Mouse (Mus musculus): ENCODE results near the gene Pou6f1. TPM values are rescaled to one million over a fixed set of nuclear protein-coding genes. Genes with fewer than 3 reads are reported as not detected.
"Not testable (repeated sequence)": the region's sequence is repeated elsewhere in the genome, so short reads cannot be mapped to it uniquely, and the experiment has no call there.

Pou6f1 gene
- polyA plus RNA-seq, 1 experiment from 2014 or later, result 4.7 TPM

GRCm38 (mm10) chr15:100573946-100574345 is 25.8 kb downstream of the Pou6f1 start:
- no peak overlapping the region for H3K4me3 ChIP-seq (replicated peaks)
- WGBS, result 27% methylated on average over 6 of the region's 6 CpGs
- no peak overlapping the region for H3K9ac ChIP-seq
- peak; percentile 35; the same call in 1 of the 2 replicates for ATAC-seq (ENCODE audit: insufficient read depth, low FRiP score, low read depth)
- no peaks in the 10 kb centered on the region for H3K9me3 ChIP-seq
- H3K4me1 ChIP-seq, result peaks cover 6% of the 10 kb centered on the region; the same call in 1 of the 2 replicates
- no peak overlapping the region for H3K4me2 ChIP-seq
- no peaks in the 10 kb centered on the region for H3K36me3 ChIP-seq
- no peaks in the 10 kb centered on the region for H3K27me3 ChIP-seq (replicated peaks)
- H3K27ac ChIP-seq, result no peak overlapping the region

- Histone ChIP-seq H3K9me3 (no peaks in the 10 kb centered on the region), H3K27me3 (replicated peaks) (no peaks in the 10 kb centered on the region), H3K4me1 (peaks cover 6% of the 10 kb centered on the region; the same call in 1 of the 2 replicates), H3K4me2 (no peak overlapping the region), H3K9ac (no peak overlapping the region), H3K27ac (no peak overlapping the region), H3K36me3 (no peaks in the 10 kb centered on the region), H3K4me3 (replicated peaks) (no peak overlapping the region)
- 77% methylated on average over 3 of the region's 3 CpGs for WGBS
- no peak for ATAC-seq (ENCODE audit: insufficient read depth, low FRiP score, low read depth)
Measured at GRCm38 (mm10) chr15:100569239-100569638, 30.5 kb downstream of the Pou6f1 start.

- no peaks in the 10 kb centered on the region for H3K36me3 ChIP-seq
- no peaks in the 10 kb centered on the region for H3K4me1 ChIP-seq
- no peak overlapping the region for H3K9ac ChIP-seq
- no peak for ATAC-seq (ENCODE audit: insufficient read depth, low FRiP score, low read depth)
- H3K4me2 ChIP-seq, result no peak overlapping the region
- H3K27ac ChIP-seq, result no peak overlapping the region
- H3K27me3 ChIP-seq (replicated peaks), result no peaks in the 10 kb centered on the region
- 58% methylated on average over 2 of the region's 2 CpGs for WGBS
- H3K9me3 ChIP-seq, result no peaks in the 10 kb centered on the region
- H3K4me3 ChIP-seq (replicated peaks), result no peak overlapping the region
Measured at GRCm38 (mm10) chr15:100566531-100566930, 33.3 kb downstream of the Pou6f1 start.

- Histone ChIP-seq H3K9me3 (no peaks in the 10 kb centered on the region), H3K36me3 (no peaks in the 10 kb centered on the region), H3K27me3 (replicated peaks) (no peaks in the 10 kb centered on the region), H3K9ac (no peak overlapping the region), H3K4me3 (replicated peaks) (no peak overlapping the region), H3K4me2 (no peak overlapping the region), H3K27ac (no peak overlapping the region), H3K4me1 (no peaks in the 10 kb centered on the region)
- ATAC-seq (ENCODE audit: insufficient read depth, low FRiP score, low read depth), result no peak; the same call in 1 of the 2 replicates
- WGBS, result 71% methylated on average over 5 of the region's 5 CpGs
Measured at GRCm38 (mm10) chr15:100557705-100558433, 41.9 kb downstream of the Pou6f1 start.

GRCm38 (mm10) chr15:100556378-100556777 is 43.4 kb downstream of the Pou6f1 start:
- no peak overlapping the region for H3K27ac ChIP-seq
- H3K9ac ChIP-seq, result no peak overlapping the region
- no peak for ATAC-seq (ENCODE audit: insufficient read depth, low FRiP score, low read depth)
- no peaks in the 10 kb centered on the region for H3K4me1 ChIP-seq
- H3K9me3 ChIP-seq, result no peaks in the 10 kb centered on the region
- H3K4me2 ChIP-seq, result no peak overlapping the region
- H3K27me3 ChIP-seq (replicated peaks), result no peaks in the 10 kb centered on the region
- WGBS, result 78% methylated on average over 9 of the region's 9 CpGs
- no peaks in the 10 kb centered on the region for H3K36me3 ChIP-seq
- H3K4me3 ChIP-seq (replicated peaks), result no peak overlapping the region

GRCm38 (mm10) chr15:100555965-100556364 is 43.8 kb downstream of the Pou6f1 start:
- no peaks in the 10 kb centered on the region for H3K27me3 ChIP-seq (replicated peaks)
- H3K36me3 ChIP-seq, result no peaks in the 10 kb centered on the region
- H3K9me3 ChIP-seq, result no peaks in the 10 kb centered on the region
- WGBS, result 76% methylated on average over 5 of the region's 5 CpGs
- no peak overlapping the region for H3K9ac ChIP-seq
- no peak overlapping the region for H3K27ac ChIP-seq
- H3K4me1 ChIP-seq, result 0 out of 2 replicates have a peak, but pooled peaks cover 2% of the 10 kb centered on the region
- H3K4me3 ChIP-seq (replicated peaks), result no peak overlapping the region
- H3K4me2 ChIP-seq, result no peak overlapping the region
- ATAC-seq (ENCODE audit: insufficient read depth, low FRiP score, low read depth), result no peak

DNA sequence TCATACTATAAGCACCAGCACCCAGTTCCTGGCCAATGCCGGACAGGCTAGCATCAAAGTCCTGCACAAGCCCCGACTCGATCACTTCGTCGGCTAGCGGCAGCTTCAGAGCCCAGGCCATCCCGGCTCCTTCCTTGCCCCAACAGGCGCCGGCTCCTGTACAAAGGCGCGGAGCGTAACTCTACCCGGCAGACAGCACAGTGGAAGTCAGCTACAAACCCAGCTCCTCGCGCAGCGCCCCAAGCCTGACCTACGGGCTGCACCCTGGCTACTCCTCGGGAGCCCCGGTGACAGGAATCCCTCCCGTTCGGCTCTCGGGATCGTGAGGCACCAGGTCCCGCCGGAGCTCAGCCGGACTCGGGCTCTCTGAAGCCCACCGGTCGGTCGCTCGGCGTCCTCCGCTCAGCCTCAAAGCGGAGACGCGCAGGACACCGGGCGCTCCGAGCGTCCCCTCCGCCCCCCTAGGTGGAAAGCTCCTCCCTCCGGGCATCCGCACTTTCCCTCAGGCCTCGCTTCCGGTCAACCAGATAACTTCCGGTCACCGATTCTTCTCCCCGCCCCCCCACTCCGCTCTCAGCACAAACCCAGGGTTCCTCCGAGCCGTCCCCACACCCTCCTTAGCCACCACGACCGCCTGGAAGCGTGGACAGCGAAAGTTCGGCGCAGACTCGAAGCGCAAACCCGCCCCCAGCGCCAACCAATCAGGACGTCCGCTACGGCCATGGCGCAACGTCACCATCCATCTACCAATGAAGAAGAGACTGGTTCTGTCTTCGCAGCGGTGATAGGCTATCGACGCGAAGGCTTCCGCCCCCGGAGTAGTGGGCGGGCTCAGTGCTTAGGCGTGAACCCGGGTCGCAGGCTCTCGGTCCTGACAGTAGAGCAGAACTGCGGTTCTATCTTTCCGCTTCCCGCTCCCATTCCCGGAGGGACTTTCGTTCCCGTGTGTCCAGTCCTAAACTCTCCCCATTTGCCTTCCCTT is 48.2 kb downstream of the Pou6f1 start, which contains the start of gene Tfcp2:
TSS of gene Tfcp2 (minus strand) at position 683 of the 982 bp plus-strand sequence.
- Histone ChIP-seq H3K36me3 (0 out of 2 replicates have a peak, but pooled peaks cover 6% of the 10 kb centered on the region), H3K9ac (peak within 1 kb of the TSS; percentile 88), H3K4me1 (peaks cover 9% of the 10 kb centered on the region; the same call in 1 of the 2 replicates), H3K9me3 (no peaks in the 10 kb centered on the region), H3K27ac (peak within 1 kb of the TSS; percentile 93), H3K4me3 (replicated peaks) (peak within 1 kb of the TSS; percentile 85), H3K4me2 (peak within 1 kb of the TSS; percentile 86), H3K27me3 (replicated peaks) (no peaks in the 10 kb centered on the region)
- ATAC-seq (ENCODE audit: insufficient read depth, low FRiP score, low read depth), result peak; percentile 99
- under 1% methylated on average over 82 of the region's 84 CpGs for WGBS

GRCm38 (mm10) chr15:100550280-100550679 is 49.5 kb downstream of the Pou6f1 start:
- no peaks in the 10 kb centered on the region for H3K27me3 ChIP-seq (replicated peaks)
- H3K27ac ChIP-seq, result no peak overlapping the region
- peak overlapping the region; percentile 86; the same call in 1 of the 2 replicates for H3K4me2 ChIP-seq
- H3K9me3 ChIP-seq, result no peaks in the 10 kb centered on the region
- H3K9ac ChIP-seq, result no peak overlapping the region
- WGBS, result 91% methylated on average over 4 of the region's 4 CpGs
- peak overlapping the region; percentile 85; the same call in 1 of the 2 replicates for H3K4me3 ChIP-seq (replicated peaks)
- 0 out of 2 replicates have a peak, but pooled peaks cover 6% of the 10 kb centered on the region for H3K36me3 ChIP-seq
- H3K4me1 ChIP-seq, result peaks cover 9% of the 10 kb centered on the region; the same call in 1 of the 2 replicates
- ATAC-seq (ENCODE audit: insufficient read depth, low FRiP score, low read depth), result no peak

GRCm38 (mm10) chr15:100543651-100544030 is 56.1 kb downstream of the Pou6f1 start:
- H3K27ac ChIP-seq; H3K9me3 ChIP-seq; H3K4me1 ChIP-seq; H3K36me3 ChIP-seq; ATAC-seq (ENCODE audit: insufficient read depth, low FRiP score, low read depth); H3K4me2 ChIP-seq; H3K4me3 ChIP-seq (replicated peaks); H3K27me3 ChIP-seq (replicated peaks); H3K9ac ChIP-seq: not testable (repeated sequence)
- 98% methylated on average over 14 of the region's 14 CpGs for WGBS

DNA sequence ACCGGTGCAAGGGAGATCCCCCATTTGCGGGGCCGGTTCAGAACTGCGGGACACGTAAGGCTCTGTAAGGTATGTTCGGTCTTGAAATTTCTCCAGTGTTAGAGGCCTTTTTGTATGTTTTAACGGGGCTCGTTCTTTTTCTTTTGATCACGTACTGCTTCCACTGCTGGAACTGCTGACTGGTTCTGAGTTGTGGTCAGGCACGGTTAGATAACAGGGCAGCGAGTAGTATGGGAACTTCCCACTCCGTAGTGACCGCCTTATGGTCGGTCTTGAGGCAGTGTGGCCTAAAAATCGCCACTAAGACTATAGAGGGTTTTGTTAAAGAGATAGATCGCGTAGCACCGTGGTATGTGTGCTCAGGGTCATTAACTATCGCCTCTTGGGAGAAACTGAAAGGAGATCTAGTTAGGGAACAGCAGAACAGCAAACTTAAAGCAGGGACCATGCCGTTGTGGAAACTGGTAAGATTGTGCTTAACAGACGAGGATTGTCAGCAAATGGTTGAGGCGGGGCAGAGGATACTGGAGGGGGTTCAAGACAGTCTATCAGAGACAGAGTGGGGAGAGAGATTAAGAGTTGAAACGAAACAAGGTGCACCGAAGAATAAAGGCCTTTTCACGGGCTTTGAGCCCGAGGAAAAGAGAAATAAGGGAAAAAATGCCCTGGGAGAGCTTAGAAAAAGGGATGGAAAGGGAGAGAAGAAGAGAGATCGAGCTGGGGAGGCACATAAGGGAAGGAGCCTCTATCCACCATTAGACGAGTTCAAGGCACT is 56.7 kb downstream of the Pou6f1 start:
- not testable (repeated sequence) for H3K4me2 ChIP-seq; H3K27ac ChIP-seq; H3K4me1 ChIP-seq; H3K27me3 ChIP-seq (replicated peaks); ATAC-seq (ENCODE audit: insufficient read depth, low FRiP score, low read depth); H3K36me3 ChIP-seq; H3K4me3 ChIP-seq (replicated peaks); H3K9ac ChIP-seq; H3K9me3 ChIP-seq
- 97% methylated on average over 28 of the region's 28 CpGs for WGBS

DNA sequence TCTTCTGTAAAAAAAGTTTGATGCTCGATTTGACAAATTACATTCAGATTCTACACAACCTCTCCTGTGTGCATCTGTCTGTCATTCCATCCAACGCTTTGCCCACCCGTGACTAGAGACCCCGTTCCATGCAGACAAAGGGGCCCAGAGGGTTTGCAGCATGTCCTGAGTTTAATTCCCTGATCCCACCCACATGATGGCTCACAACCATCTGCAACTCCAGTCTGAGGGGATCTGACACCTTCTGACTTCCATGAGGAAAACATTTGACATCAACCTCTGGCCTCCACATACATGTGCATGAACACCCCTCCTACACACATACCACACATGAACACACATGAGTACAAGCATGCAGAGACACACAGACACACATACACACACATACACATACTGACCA is 58.4 kb downstream of the Pou6f1 start:
- no peak overlapping the region for H3K9ac ChIP-seq
- 89% methylated on average over 4 of the region's 4 CpGs for WGBS
- ATAC-seq (ENCODE audit: insufficient read depth, low FRiP score, low read depth), result no peak
- no peaks in the 10 kb centered on the region for H3K27me3 ChIP-seq (replicated peaks)
- no peak overlapping the region for H3K4me3 ChIP-seq (replicated peaks)
- H3K27ac ChIP-seq, result no peak overlapping the region
- H3K4me1 ChIP-seq, result no peaks in the 10 kb centered on the region
- H3K9me3 ChIP-seq, result no peaks in the 10 kb centered on the region
- H3K4me2 ChIP-seq, result no peak overlapping the region
- peaks cover 4% of the 10 kb centered on the region; the same call in 1 of the 2 replicates for H3K36me3 ChIP-seq
